Comparison of ENCODE assay signal across 8 mouse cellular contexts in genomic region chr5:43232149-43232479, GRCm38 (mm10). TPM values are rescaled to one million over a fixed set of nuclear protein-coding genes. Genes with fewer than 3 reads are reported as not detected.
A peak's percentile ranks its signal among the peaks of the same experiment; 100 is the strongest.
DNase-seq lines count a peak whose midpoint lies in the region; ATAC-seq and TF ChIP-seq lines count a peak whose summit lies in the region.

No protein-coding gene starts in this region.

- DNase-seq in kidney, postnatal 0 days (ENCODE audit: low spot score): no peak
- DNase-seq in kidney, adult 11 months: no peak
- no peak for DNase-seq in embryonic facial prominence, embryonic 10.5 days (ENCODE audit: low spot score)
- no peak for DNase-seq in cerebellum, adult 8-10 months
- DNase-seq in embryo, embryonic 10.5 days (ENCODE audit: low spot score): no peak
- DNase-seq in retina, embryonic 14.5 days (ENCODE audit: low spot score): no peak

- H3K4me3 ChIP-seq in kidney, postnatal 0 days (replicated peaks; ENCODE audit: low read depth, low read length): peak overlapping the region; percentile 83
- H3K4me3 ChIP-seq in embryonic facial prominence, embryonic 10.5 days: peak overlapping the region; percentile 87
- H3K4me3 ChIP-seq in hindbrain, embryonic 15.5 days: peak overlapping the region; percentile 99
- H3K4me3 ChIP-seq in midbrain, embryonic 15.5 days: peak overlapping the region; percentile 72

- no peaks in the 10 kb centered on the region for H3K36me3 ChIP-seq in kidney, postnatal 0 days (ENCODE audit: insufficient read depth, low read length)
- no peaks in the 10 kb centered on the region for H3K36me3 ChIP-seq in embryonic facial prominence, embryonic 10.5 days (replicated peaks)
- H3K36me3 ChIP-seq in hindbrain, embryonic 15.5 days: no peaks in the 10 kb centered on the region
- H3K36me3 ChIP-seq in midbrain, embryonic 15.5 days (replicated peaks): no peaks in the 10 kb centered on the region

- TF ChIP-seq CTCF in kidney, postnatal 0 days (IDR thresholded peaks at IDR 0.05; ENCODE audit: low read depth): no peak

- WGBS in kidney, postnatal 0 days: 2% methylated on average over 6 of the region's 6 CpGs
- 3% methylated on average over 6 of the region's 6 CpGs for WGBS in embryonic facial prominence, embryonic 10.5 days
- 4% methylated on average over 6 of the region's 6 CpGs for WGBS in hindbrain, embryonic 15.5 days
- WGBS in midbrain, embryonic 15.5 days: 2% methylated on average over 6 of the region's 6 CpGs

- no peaks in the 10 kb centered on the region for H3K9me3 ChIP-seq in kidney, postnatal 0 days (replicated peaks; ENCODE audit: low read length)
- no peaks in the 10 kb centered on the region for H3K9me3 ChIP-seq in embryonic facial prominence, embryonic 10.5 days
- H3K9me3 ChIP-seq in hindbrain, embryonic 15.5 days: no peaks in the 10 kb centered on the region
- H3K9me3 ChIP-seq in midbrain, embryonic 15.5 days: no peaks in the 10 kb centered on the region

- H3K27ac ChIP-seq in kidney, postnatal 0 days: peak overlapping the region; percentile 98
- H3K27ac ChIP-seq in embryonic facial prominence, embryonic 10.5 days (replicated peaks): peak overlapping the region; percentile 44
- peak overlapping the region; percentile 100 for H3K27ac ChIP-seq in hindbrain, embryonic 15.5 days (replicated peaks)
- peak overlapping the region; percentile 100 for H3K27ac ChIP-seq in midbrain, embryonic 15.5 days

- H3K27me3 ChIP-seq in kidney, postnatal 0 days (ENCODE audit: insufficient read depth, low read length): no peaks in the 10 kb centered on the region
- H3K27me3 ChIP-seq in embryonic facial prominence, embryonic 10.5 days (replicated peaks; ENCODE audit: low read depth, poor library complexity, severe bottlenecking): peaks cover 40% of the 10 kb centered on the region
- no peaks in the 10 kb centered on the region for H3K27me3 ChIP-seq in hindbrain, embryonic 15.5 days
- H3K27me3 ChIP-seq in midbrain, embryonic 15.5 days (replicated peaks): no peaks in the 10 kb centered on the region

- H3K4me2 ChIP-seq in kidney, postnatal 0 days (ENCODE audit: low read length): peak overlapping the region; percentile 98
- H3K4me2 ChIP-seq in hindbrain, embryonic 15.5 days: peak overlapping the region; percentile 75
- H3K4me2 ChIP-seq in midbrain, embryonic 15.5 days: peak overlapping the region; percentile 62

- ATAC-seq in kidney, postnatal 0 days (replicated peaks; ENCODE audit: low FRiP score, low read depth): no peak
- ATAC-seq in hindbrain, embryonic 15.5 days (ENCODE audit: low FRiP score, low read depth): no peak
- no peak for ATAC-seq in midbrain, embryonic 15.5 days (replicated peaks)

- peak overlapping the region; percentile 84 for H3K9ac ChIP-seq in kidney, postnatal 0 days (ENCODE audit: low read depth, low read length)
- H3K9ac ChIP-seq in hindbrain, embryonic 15.5 days: peak overlapping the region; percentile 100
- peak overlapping the region; percentile 100 for H3K9ac ChIP-seq in midbrain, embryonic 15.5 days

- H3K4me1 ChIP-seq in kidney, postnatal 0 days (replicated peaks; ENCODE audit: insufficient read depth, low read length): no peaks in the 10 kb centered on the region
- peaks cover 13% of the 10 kb centered on the region for H3K4me1 ChIP-seq in embryonic facial prominence, embryonic 10.5 days
- H3K4me1 ChIP-seq in hindbrain, embryonic 15.5 days (replicated peaks): peaks cover 8% of the 10 kb centered on the region; the same call in 1 of the 2 replicates
- H3K4me1 ChIP-seq in midbrain, embryonic 15.5 days: peaks cover 6% of the 10 kb centered on the region; the same call in 1 of the 2 replicates

RNA-seq across cellular contexts. Expression of gene Cpeb2, which starts 0.9 kb away (rescaled TPM):
- 2.7 and 3.3 TPM in 2 replicates for polyA plus RNA-seq in kidney, postnatal 0 days (2015; fragmentation: Nextera tagmentation; extraction: Ambion mirVana)
- polyA plus RNA-seq in embryonic facial prominence, embryonic 10.5 days (2016; fragmentation: Nextera tagmentation; extraction: Ambion mirVana): 1.2 and 1.4 TPM in 2 replicates
- polyA plus RNA-seq in hindbrain, embryonic 15.5 days (2015; fragmentation: Nextera tagmentation; extraction: Ambion mirVana): 15.8 and 16.3 TPM in 2 replicates
- 14.2 and 15.3 TPM in 2 replicates for polyA plus RNA-seq in midbrain, embryonic 15.5 days (2015; fragmentation: Nextera tagmentation; extraction: Ambion mirVana)

Comparison
In these comparisons a context has a peak if more than half of its experiments do, and no peak if none do; other contexts are left out.
1. H3K27ac ChIP-seq: peak in every context shown above with its lines; median percentile 100 in hindbrain, embryonic 15.5 days; 100 in midbrain, embryonic 15.5 days; 98 in kidney, postnatal 0 days; 44 in embryonic facial prominence, embryonic 10.5 days.